Mouse (Mus musculus): Measurements from ENCODE around the gene Rps21. TPM values are rescaled to one million over a fixed set of nuclear protein-coding genes. Genes with fewer than 3 reads are reported as not detected.
A peak's percentile ranks its signal among the peaks of the same experiment; 100 is the strongest.

The Rps21 gene
- polyA plus RNA-seq, 1 experiment from 2014 or later = 537 TPM

DNA sequence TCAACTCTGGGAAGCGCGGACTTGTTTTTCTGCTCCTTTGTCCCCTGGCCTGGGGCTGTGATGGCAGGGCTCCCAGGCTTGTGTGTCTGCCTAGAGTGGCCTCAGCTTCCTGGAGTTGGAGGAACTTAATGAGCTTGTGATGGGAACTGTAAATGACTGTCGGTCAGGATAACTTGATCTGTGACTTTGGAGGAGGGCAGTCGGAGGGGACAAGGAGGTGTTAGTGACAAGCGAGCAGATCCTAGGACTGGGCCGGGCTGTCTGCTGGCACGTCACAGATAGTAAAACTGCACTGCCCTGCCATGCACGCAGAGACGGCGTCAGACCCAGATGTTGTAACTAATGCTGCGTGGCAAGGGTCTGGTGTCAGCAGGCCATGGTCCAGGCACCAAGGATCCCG is 46.3 kb downstream of the Rps21 start:
- Histone ChIP-seq H3K36me3 (ENCODE audit: control insufficient read depth, insufficient read depth, low read length) (no peaks in the 10 kb centered on the region), H3K4me3 (replicated peaks; ENCODE audit: low read length) (no peak overlapping the region), H3K27me3 (ENCODE audit: control insufficient read depth, insufficient read depth, low read length) (no peaks in the 10 kb centered on the region), H3K4me1 (ENCODE audit: control insufficient read depth, insufficient read depth, low read length) (no peaks in the 10 kb centered on the region), H3K9me3 (replicated peaks; ENCODE audit: control insufficient read depth, low read length) (no peaks in the 10 kb centered on the region), H3K4me2 (ENCODE audit: low read depth, low read length) (no peak overlapping the region), H3K9ac (ENCODE audit: low read length) (no peak overlapping the region), H3K27ac (ENCODE audit: low read length) (no peak overlapping the region)
- ATAC-seq (ENCODE audit: insufficient read depth, low FRiP score) = no peak
- WGBS = 75% methylated on average over 12 of the region's 12 CpGs

GRCm38 (mm10) chr2:180304554-180304953 is 47.4 kb downstream of the Rps21 start:
- H3K27ac ChIP-seq (ENCODE audit: low read length) = no peak overlapping the region
- WGBS = 45% methylated on average over 4 of the region's 4 CpGs
- no peaks in the 10 kb centered on the region for H3K27me3 ChIP-seq (ENCODE audit: control insufficient read depth, insufficient read depth, low read length)
- no peak for ATAC-seq (ENCODE audit: insufficient read depth, low FRiP score)
- H3K36me3 ChIP-seq (ENCODE audit: control insufficient read depth, insufficient read depth, low read length) = no peaks in the 10 kb centered on the region
- no peak overlapping the region for H3K4me2 ChIP-seq (ENCODE audit: low read depth, low read length)
- H3K9ac ChIP-seq (ENCODE audit: low read length) = no peak overlapping the region
- H3K9me3 ChIP-seq (replicated peaks; ENCODE audit: control insufficient read depth, low read length) = no peaks in the 10 kb centered on the region
- H3K4me3 ChIP-seq (replicated peaks; ENCODE audit: low read length) = no peak overlapping the region
- H3K4me1 ChIP-seq (ENCODE audit: control insufficient read depth, insufficient read depth, low read length) = no peaks in the 10 kb centered on the region

DNA sequence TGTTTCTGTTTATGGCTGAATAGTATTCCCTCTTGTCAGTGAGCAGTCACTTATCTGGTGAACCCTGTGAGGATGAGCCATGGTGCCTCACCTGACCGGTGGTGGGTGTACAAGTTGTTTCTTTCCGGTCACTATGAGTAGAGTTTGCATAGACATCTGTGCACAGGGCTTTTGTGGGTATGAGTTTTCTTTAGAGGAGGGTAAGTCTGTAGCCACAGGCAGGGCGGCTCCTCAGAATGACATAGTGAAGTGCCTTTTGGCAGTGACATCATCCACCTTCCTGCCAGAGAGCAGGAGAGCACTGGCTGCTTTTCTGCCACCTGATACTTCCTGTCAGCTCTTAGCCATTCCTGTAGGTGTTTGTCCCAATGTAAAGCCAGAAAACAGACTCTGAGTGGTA is 48.3 kb downstream of the Rps21 start:
- no peaks in the 10 kb centered on the region for H3K9me3 ChIP-seq (replicated peaks; ENCODE audit: control insufficient read depth, low read length)
- no peak for ATAC-seq (ENCODE audit: insufficient read depth, low FRiP score)
- no peaks in the 10 kb centered on the region for H3K4me1 ChIP-seq (ENCODE audit: control insufficient read depth, insufficient read depth, low read length)
- no peaks in the 10 kb centered on the region for H3K36me3 ChIP-seq (ENCODE audit: control insufficient read depth, insufficient read depth, low read length)
- H3K27me3 ChIP-seq (ENCODE audit: control insufficient read depth, insufficient read depth, low read length) = no peaks in the 10 kb centered on the region
- H3K9ac ChIP-seq (ENCODE audit: low read length) = no peak overlapping the region
- H3K4me2 ChIP-seq (ENCODE audit: low read depth, low read length) = no peak overlapping the region
- WGBS = 81% methylated on average over 3 of the region's 3 CpGs
- no peak overlapping the region for H3K4me3 ChIP-seq (replicated peaks; ENCODE audit: low read length)
- H3K27ac ChIP-seq (ENCODE audit: low read length) = no peak overlapping the region

DNA sequence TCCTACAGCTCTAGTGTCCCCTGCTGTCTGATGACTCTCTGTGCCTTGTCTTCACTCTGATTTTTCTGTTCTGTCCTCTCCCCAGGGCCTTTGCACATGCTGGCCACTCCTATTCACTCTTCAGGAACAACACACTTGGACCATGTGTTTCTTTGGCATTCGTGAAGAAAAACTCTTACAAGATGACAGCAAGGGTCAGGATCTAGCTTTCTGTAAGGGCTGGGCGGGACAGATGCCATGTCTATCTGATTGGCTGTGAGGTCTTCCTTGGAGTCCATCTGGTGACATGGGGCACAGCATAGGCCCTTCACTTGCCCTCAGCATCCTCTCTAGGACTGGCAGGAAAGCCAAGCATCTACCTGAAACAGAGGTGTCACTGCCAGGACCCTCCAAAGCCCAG is 48.8 kb downstream of the Rps21 start:
- no peaks in the 10 kb centered on the region for H3K9me3 ChIP-seq (replicated peaks; ENCODE audit: control insufficient read depth, low read length)
- H3K36me3 ChIP-seq (ENCODE audit: control insufficient read depth, insufficient read depth, low read length) = no peaks in the 10 kb centered on the region
- no peaks in the 10 kb centered on the region for H3K27me3 ChIP-seq (ENCODE audit: control insufficient read depth, insufficient read depth, low read length)
- no peak for ATAC-seq (ENCODE audit: insufficient read depth, low FRiP score)
- no peaks in the 10 kb centered on the region for H3K4me1 ChIP-seq (ENCODE audit: control insufficient read depth, insufficient read depth, low read length)
- no peak overlapping the region for H3K4me3 ChIP-seq (replicated peaks; ENCODE audit: low read length)
- no peak overlapping the region for H3K27ac ChIP-seq (ENCODE audit: low read length)
- no peak overlapping the region for H3K4me2 ChIP-seq (ENCODE audit: low read depth, low read length)
- H3K9ac ChIP-seq (ENCODE audit: low read length) = no peak overlapping the region
- WGBS = 72% methylated on average over 2 of the region's 2 CpGs

DNA sequence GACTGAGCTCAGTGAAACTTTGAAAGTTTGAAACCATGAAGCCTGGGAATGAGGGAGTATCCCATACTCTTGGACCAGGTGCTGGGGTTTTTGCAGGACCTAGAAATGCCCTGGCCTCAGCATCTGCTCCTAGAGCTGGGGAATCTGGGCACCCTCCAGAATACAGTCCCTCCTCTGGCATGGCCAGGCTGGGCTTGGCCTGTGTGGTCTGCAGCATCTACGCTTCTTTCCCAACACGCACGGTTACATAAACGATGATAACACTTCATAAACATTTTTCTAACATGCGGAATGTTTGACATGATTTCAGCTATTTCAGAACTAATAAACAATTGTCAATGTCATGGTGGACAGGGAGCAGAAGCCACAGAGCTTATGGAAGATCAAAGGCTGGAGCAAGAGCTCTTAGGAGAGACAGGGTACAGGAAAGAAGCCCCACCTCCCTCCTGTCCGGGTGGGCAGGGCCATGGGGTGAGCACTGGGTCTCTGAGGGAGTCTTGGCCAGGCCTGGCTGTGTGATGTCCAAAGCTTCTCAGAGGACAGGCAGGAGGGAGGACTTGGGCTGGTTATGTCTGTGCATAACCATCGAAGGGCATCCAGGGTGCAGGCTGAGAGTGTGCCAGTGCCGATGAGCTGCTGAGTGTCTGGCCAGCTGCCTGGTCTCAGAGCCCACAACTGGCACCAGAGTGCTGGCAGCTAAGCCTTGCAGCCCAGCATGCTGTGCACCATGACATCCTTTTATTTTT is 49.4 kb downstream of the Rps21 start:
- ATAC-seq (ENCODE audit: insufficient read depth, low FRiP score) = peak; percentile 77; the same call in 1 of the 2 replicates
- 44% methylated on average over 8 of the region's 8 CpGs for WGBS

GRCm38 (mm10) chr2:180307680-180308079 is 50.5 kb downstream of the Rps21 start:
- no peak overlapping the region for H3K27ac ChIP-seq (ENCODE audit: low read length)
- H3K4me1 ChIP-seq (ENCODE audit: control insufficient read depth, insufficient read depth, low read length) = no peaks in the 10 kb centered on the region
- WGBS = 53% methylated on average over 2 of the region's 2 CpGs
- no peak overlapping the region for H3K4me2 ChIP-seq (ENCODE audit: low read depth, low read length)
- H3K36me3 ChIP-seq (ENCODE audit: control insufficient read depth, insufficient read depth, low read length) = no peaks in the 10 kb centered on the region
- ATAC-seq (ENCODE audit: insufficient read depth, low FRiP score) = no peak
- no peaks in the 10 kb centered on the region for H3K9me3 ChIP-seq (replicated peaks; ENCODE audit: control insufficient read depth, low read length)
- no peaks in the 10 kb centered on the region for H3K27me3 ChIP-seq (ENCODE audit: control insufficient read depth, insufficient read depth, low read length)
- H3K4me3 ChIP-seq (replicated peaks; ENCODE audit: low read length) = no peak overlapping the region
- no peak overlapping the region for H3K9ac ChIP-seq (ENCODE audit: low read length)

More for the DNA sequence above, 49.4 kb downstream of the Rps21 start:
- H3K4me2 ChIP-seq (ENCODE audit: low read depth, low read length) = no peak overlapping the region
- peak overlapping the region; percentile 39; the same call in 1 of the 2 replicates for H3K27ac ChIP-seq (ENCODE audit: low read length)
- H3K9ac ChIP-seq (ENCODE audit: low read length) = no peak overlapping the region
- no peaks in the 10 kb centered on the region for H3K9me3 ChIP-seq (replicated peaks; ENCODE audit: control insufficient read depth, low read length)
- no peaks in the 10 kb centered on the region for H3K27me3 ChIP-seq (ENCODE audit: control insufficient read depth, insufficient read depth, low read length)
- no peaks in the 10 kb centered on the region for H3K36me3 ChIP-seq (ENCODE audit: control insufficient read depth, insufficient read depth, low read length)
- no peak overlapping the region for H3K4me3 ChIP-seq (replicated peaks; ENCODE audit: low read length)
- H3K4me1 ChIP-seq (ENCODE audit: control insufficient read depth, insufficient read depth, low read length) = no peaks in the 10 kb centered on the region

Small RNAs within 50 kb of the gene (microRNA-seq; reads per million reads assigned to microRNA genes)
- not detected for gene Mir3091

Other genes starting within 250 kb of the Rps21 start
- 2.0 and 2.2 TPM in 2 replicates for gene Lsm14b, start 232.4 kb upstream of the Rps21 start, polyA plus RNA-seq (2015; fragmentation: Nextera tagmentation; extraction: Ambion mirVana)
- 471 and 493 TPM in 2 replicates for gene Psma7, start 214.9 kb upstream of the Rps21 start, polyA plus RNA-seq (2015; fragmentation: Nextera tagmentation; extraction: Ambion mirVana)
- 4.2 and 4.3 TPM in 2 replicates for gene Ss18l1, start 214.9 kb upstream of the Rps21 start, polyA plus RNA-seq (2015; fragmentation: Nextera tagmentation; extraction: Ambion mirVana)
- gene Mtg2, start 186.8 kb upstream of the Rps21 start, polyA plus RNA-seq (2015; fragmentation: Nextera tagmentation; extraction: Ambion mirVana) = 27.0 and 27.9 TPM in 2 replicates
- not detected in 2 replicates for gene Hrh3, start 152.9 kb upstream of the Rps21 start, polyA plus RNA-seq (2015; fragmentation: Nextera tagmentation; extraction: Ambion mirVana)
- gene Osbpl2, start 138.1 kb upstream of the Rps21 start, polyA plus RNA-seq (2015; fragmentation: Nextera tagmentation; extraction: Ambion mirVana) = 39.6 and 43.1 TPM in 2 replicates
- 154 and 171 TPM in 2 replicates for gene Adrm1, start 85.9 kb upstream of the Rps21 start, polyA plus RNA-seq (2015; fragmentation: Nextera tagmentation; extraction: Ambion mirVana)
- gene Lama5, start 31.5 kb upstream of the Rps21 start, polyA plus RNA-seq (2015; fragmentation: Nextera tagmentation; extraction: Ambion mirVana) = 61.3 and 64.6 TPM in 2 replicates
- gene Cables2, start 16.1 kb downstream of the Rps21 start, polyA plus RNA-seq (2015; fragmentation: Nextera tagmentation; extraction: Ambion mirVana) = 4.3 and 4.6 TPM in 2 replicates
- 3.7 and 5.9 TPM in 2 replicates for gene Rbbp8nl, start 32.5 kb downstream of the Rps21 start, polyA plus RNA-seq (2015; fragmentation: Nextera tagmentation; extraction: Ambion mirVana)
- 5.6 and 6.7 TPM in 2 replicates for gene Gata5, start 77.3 kb downstream of the Rps21 start, polyA plus RNA-seq (2015; fragmentation: Nextera tagmentation; extraction: Ambion mirVana)
- 4.0 and 6.9 TPM in 2 replicates for gene Slco4a1, start 198.9 kb downstream of the Rps21 start, polyA plus RNA-seq (2015; fragmentation: Nextera tagmentation; extraction: Ambion mirVana)
- gene Ntsr1, start 242.6 kb downstream of the Rps21 start, polyA plus RNA-seq (2015; fragmentation: Nextera tagmentation; extraction: Ambion mirVana) = 0.34 and 0.59 TPM in 2 replicates

All from stomach, embryonic 16.5 days (tissue).